Mouse (Mus musculus): Measurements from ENCODE around the gene Ak4. TPM values are rescaled to one million over a fixed set of nuclear protein-coding genes. Genes with fewer than 3 reads are reported as not detected.
"Not testable (repeated sequence)": the region's sequence is repeated elsewhere in the genome, so short reads cannot be mapped to it uniquely, and the experiment has no call there.

Ak4 gene
- total RNA-seq, 4 experiments from 2014 or later: 2.4 to 10.6 (median 4.7) TPM

DNA sequence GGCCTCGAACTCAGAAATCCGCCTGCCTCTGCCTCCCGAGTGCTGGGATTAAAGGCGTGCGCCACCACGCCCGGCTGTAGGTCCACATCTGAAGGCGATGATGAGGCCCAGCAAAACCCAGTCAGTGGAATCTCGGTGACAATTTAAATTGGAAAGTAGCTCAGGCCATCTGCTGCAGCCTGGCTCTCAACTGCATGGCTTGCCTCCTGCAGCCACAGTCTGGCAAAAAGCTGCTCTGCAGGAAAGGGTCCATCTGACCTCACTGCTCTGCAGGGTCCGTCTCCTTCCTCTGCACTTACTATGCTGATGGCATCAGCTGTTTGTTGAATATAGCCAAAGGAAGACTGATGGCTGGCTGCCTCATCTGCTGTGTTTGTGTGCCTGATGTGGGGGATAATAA is 3.9 kb downstream of the Ak4 start:
- DNase-seq (ENCODE audit: low spot score in 2 of 2): no peak

DNA sequence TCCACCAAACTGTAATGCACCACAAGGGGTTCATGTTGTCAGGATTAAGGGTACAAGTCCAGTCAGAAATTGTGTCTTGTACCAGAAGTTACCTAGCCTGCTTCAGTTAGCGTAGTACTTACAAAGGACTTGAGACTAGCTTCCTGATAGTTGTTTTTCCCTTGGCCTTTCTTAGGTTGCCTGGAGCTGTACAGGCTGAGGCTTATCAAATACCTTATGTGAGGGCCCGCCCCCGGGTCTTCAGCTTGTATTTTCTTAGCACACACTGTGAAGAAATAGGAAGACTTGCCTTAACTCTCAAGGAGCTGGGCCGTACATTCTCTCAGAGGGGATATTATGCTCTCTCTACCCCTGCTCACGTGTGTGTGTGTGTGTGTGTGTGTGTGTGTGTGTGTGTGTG is 4.5 kb downstream of the Ak4 start:
- DNase-seq (ENCODE audit: low spot score in 2 of 2): no peak

DNA sequence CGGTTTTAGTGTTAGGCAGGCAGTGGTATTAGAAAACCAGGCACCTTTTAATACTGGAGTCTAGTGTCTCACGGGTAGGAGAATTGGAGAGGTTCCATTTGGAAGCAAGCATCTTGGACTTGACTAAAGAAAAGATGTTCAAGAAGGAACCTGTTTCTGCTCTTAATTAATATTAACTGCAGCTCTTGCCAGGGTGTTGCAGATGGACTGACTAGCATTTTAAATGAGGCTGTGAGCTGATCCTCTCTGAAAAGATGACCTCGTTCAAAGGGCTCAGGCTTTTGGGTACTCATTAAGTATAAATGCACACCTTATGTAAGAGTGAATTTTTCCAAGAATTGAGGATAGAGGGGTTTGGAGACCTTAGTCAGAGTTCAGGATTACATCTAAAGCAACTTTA is 5.4 kb downstream of the Ak4 start:
- no peak for DNase-seq (ENCODE audit: low spot score in 2 of 2)

DNA sequence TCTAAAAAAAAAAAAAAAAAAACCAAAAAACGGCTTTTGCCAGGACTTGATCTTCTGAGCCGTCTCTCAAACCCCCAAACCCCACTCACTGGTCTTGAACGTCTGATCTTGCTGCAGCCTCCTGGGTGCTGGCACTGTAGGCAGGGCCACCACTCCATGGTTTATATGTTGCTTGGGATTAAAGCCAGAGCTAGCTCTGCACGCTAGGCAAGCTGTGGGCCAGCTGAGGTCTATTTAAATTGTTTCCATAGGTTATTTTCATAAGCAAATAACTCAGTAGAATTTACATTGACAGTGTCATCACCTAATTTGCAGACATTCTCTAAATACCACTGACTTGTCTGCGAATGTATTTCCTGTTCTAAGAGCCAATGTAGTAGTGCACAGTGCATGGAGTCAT is 6.0 kb downstream of the Ak4 start:
- no peak for DNase-seq (ENCODE audit: low spot score in 2 of 2)

- no peak for DNase-seq (ENCODE audit: low spot score in 2 of 2)
Observed at GRCm38 (mm10) chr4:101425666-101426065, 6.6 kb downstream of the Ak4 start.

DNA sequence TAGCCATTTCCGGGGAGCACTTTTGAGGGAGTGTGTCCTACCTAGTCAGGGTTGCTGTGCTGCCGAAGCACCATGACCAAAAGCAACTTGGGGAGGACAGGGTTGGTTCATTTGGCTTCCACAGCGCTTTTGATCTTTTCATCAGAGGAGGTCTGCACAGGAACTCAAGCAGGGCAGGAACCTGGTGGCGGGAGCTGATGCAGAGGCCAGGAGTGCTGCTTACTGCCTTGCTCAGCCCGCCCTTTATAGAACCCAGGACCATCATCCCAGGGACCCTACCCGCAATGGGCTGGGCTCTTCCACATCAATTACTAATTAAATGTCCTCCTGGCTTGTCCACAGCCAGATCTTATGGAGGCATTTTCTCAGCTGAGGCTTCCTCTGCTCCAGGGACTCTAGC is 7.5 kb downstream of the Ak4 start:
- DNase-seq (ENCODE audit: low spot score in 2 of 2): no peak

GRCm38 (mm10) chr4:101427886-101428680 is 9.0 kb downstream of the Ak4 start:
- no peak for DNase-seq (ENCODE audit: low spot score in 2 of 2)

GRCm38 (mm10) chr4:101429073-101429472 is 10.0 kb downstream of the Ak4 start:
- DNase-seq (ENCODE audit: low spot score in 2 of 2): no peak

DNA sequence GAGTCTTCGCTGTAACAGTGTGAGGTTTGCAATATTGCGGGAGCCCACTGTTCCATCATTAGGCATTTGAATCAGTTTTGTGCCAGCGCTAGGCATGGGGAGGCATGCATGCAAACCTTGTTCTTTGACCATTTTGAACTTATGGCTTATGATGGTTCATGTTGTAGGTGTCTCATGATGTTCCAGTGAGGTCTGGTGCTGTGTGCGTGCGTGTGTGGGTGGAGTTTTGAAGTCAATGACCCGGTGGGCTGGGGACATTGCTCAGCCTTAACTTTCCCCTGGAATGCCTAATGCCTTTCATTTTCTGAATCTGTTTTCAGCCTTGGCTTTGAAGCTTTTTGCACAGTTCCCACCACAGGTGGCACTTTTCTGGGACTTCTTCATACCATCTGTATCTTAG is 10.9 kb downstream of the Ak4 start:
- no peak for DNase-seq (ENCODE audit: low spot score in 2 of 2)

DNA sequence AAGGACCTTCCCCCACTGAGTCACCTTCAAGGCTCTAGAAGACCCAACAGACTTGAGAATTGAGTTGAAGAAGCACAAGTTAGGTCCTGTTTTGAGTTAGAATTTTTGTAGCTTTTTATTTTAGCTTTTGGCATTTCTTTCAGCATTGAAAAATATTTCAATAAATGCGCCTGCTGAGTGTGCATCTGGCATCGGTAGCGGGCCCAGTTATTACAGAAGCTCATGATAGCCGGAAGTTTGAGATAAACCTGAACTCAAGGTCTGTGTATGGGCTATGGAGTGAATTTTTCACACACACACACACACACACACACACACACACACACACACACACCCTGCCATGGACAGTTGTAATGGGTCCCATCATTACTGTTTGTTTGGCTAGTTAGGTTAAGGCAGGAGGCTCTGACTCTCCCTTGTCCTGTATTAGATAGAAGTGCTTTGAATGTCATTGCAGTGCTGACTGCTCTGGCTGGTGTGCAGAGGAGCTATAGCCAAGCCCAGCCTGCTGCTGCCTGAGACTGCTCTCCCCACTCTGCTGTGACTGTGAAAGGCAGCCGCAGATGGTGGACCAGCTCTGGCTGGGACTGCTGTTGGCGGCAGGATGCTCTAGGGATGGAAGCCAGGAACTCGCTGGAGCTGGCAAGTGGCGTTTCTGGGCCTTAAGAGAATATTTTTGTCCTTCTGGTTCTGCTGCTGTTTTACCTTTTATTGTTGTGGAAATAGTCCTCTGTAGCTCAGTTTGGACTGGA is 17.9 kb downstream of the Ak4 start:
- DNase-seq (ENCODE audit: low spot score in 2 of 2): peak; percentile 62 to 80

- DNase-seq (ENCODE audit: low spot score in 2 of 2): no peak
Observed at GRCm38 (mm10) chr4:101438271-101438670, 19.2 kb downstream of the Ak4 start.

DNA sequence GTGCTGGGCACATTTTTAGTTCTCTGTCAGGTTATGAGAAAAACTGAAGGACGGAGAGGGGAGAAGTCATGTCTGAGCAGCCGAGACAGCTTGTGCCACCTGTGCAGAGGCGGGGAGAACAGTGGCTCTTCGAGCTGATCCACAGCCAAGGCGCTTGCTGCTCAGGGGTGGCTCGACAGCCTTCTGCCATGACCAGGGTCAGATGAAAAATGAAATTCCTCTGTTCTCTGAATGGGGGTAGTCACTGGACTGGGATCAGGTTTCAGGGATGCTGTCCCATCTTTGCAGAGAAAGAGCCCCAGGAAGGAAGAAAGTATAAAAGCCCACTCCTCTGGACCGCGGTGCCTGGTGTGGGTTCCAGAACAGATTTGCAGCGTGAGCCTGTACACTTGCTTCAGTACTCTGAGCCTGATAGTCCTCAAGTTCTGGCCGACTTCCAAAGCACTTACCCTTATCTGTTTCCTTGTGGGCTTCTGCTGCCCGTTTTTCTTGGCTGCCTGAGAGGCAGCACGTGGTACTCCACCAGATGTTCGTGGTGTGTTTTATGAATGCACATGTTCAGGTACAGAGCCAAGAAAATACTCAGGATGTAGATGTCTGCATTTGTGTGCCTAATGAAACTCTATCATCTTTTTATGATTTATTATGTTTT is 20.8 kb downstream of the Ak4 start:
- peak in 1 of 2 experiments; percentile 20 for DNase-seq (ENCODE audit: low spot score in 2 of 2)

- DNase-seq (ENCODE audit: low spot score in 2 of 2): no peak
Observed at GRCm38 (mm10) chr4:101442791-101443190, 23.7 kb downstream of the Ak4 start.

DNA sequence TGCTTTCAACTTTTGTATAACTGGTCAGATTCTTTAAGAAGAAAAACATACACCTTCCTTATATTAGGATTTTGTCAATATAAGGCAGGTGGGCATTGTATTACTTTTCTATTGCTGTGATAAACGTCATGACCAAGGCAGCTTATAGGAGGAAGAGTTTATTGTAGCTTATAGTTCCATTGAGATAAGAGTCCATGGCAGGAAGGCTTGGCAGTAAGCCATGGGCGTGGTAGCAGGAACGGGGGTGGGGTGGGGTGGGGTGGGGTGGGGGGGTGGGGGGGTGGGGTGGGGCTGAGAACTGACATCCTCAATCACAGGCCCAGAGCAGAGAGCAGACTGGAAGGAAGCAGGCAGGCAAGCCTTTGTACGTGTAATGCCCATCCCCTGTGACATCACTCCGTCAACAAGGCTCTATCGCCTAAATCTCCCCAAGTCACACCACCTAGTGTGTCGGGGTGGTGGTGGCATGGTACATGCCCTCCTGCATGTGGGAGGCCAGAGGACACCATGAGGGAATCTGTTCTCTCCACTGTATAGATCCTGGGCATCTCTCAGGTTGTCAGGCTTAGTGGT is 24.4 kb downstream of the Ak4 start:
- DNase-seq (ENCODE audit: low spot score in 2 of 2): no peak

DNA sequence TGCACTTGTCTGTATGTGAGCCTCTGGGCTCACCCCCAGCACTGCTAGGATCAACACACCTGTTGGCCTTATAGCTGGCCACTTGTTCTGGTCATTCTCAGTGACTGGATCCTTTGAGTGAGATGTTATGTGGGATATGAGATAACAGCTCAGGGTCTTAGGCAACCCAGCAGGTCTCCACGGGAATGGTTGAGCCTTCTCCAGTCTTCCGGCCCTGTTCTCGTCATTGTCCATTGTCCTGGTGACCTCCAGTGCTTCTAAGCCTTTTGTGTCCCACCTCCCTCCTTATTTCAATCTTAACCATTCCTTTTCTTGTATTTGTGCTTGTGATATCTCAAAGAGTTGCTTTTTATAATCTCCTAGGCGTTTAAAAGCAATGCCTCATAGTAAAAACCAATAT is 26.6 kb downstream of the Ak4 start:
- DNase-seq (ENCODE audit: low spot score in 2 of 2): no peak

DNA sequence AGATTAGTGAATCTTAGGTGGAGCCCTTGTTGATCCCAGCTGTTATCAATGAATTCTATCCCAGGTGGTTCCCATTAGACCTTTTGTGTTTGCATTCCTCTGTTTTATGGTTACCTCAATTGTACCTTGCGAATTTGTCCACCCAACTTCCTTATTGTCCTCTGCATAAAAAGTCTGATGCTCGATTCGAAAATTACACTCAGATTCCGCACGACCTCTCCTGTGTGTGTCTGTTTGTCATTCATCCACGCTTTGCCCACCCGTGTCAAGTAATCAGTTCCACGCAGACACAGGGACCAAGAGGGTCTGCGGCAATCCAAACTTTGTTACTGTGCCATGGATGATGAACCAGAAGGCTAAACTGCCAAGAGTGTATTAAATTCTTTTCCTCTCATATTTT is 27.5 kb downstream of the Ak4 start:
- not testable (repeated sequence) for DNase-seq (ENCODE audit: low spot score in 2 of 2)

- no peak for DNase-seq (ENCODE audit: low spot score in 2 of 2)
Observed at GRCm38 (mm10) chr4:101448701-101449100, 29.6 kb downstream of the Ak4 start.

DNA sequence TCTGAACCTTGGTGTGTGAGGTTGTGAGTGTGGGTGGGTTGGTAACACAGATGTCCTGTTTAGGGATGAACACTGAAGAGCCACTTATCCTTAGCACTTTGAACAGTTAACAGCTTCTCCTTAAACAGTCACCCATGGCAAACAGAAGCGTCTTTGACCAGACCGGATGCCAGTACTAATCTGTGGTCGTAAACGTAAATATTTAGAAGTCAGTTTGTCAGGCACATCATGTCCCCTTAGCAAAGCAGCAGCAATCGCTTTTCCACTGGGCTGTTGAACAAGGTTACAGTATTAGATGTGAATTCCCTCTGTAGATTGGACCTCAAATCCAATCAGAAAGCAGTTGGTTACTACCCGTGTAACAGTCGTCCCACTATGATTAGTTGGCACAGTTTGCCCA is 30.3 kb downstream of the Ak4 start:
- no peak for DNase-seq (ENCODE audit: low spot score in 2 of 2)

GRCm38 (mm10) chr4:101450150-101450780 is 31.2 kb downstream of the Ak4 start:
- no peak for DNase-seq (ENCODE audit: low spot score in 2 of 2)

DNA sequence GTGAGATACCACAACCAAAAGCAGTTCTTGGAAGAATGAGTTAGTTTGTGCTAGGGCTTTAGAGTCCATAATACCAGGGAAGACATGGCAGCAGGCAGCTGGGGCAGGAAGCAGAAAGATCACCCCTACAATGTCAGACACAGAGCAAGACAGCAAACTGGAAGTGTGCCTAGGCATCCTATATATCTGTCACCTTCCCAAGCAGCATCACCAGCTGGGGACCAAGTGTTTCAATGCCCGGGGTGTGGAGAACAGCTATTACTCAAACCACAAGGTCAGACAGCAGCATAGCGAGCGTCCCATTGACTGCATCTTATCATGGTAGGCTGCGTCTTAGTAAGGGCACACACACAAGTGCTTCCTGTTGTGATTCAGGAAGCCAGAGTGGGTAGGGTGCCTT is 32.0 kb downstream of the Ak4 start:
- DNase-seq (ENCODE audit: low spot score in 2 of 2): no peak

GRCm38 (mm10) chr4:101452829-101453228 is 33.8 kb downstream of the Ak4 start:
- no peak for DNase-seq (ENCODE audit: low spot score in 2 of 2)

- DNase-seq (ENCODE audit: low spot score in 2 of 2): no peak
Observed at GRCm38 (mm10) chr4:101457176-101457575, 38.1 kb downstream of the Ak4 start.

Measured in gastrocnemius, adult 8-10 months (tissue).